7 mouse cellular contexts compared by ENCODE assay signal in the genomic region with DNA sequence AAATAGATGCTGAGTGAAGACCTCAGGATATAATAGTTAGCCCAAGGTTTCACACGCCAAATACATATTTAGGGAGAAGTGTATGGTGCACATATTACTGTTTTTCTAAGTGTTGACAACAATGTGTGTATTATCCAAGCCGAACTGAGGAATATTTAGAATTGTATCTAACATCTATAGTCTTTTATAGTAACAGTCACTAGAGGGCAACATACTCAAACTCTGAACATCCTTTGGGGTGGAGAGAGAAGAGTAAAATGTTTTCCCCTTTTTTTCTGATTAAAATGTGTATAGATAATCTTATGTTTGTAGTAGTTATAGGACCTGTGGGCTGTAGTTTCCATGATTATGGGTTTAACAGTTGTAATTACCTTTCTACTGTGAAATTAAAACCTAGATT.
DNase-seq lines count a peak whose midpoint lies in the region; ATAC-seq and TF ChIP-seq lines count a peak whose summit lies in the region.

No protein-coding gene starts in this region.

- H3K9ac ChIP-seq in embryonic facial prominence, embryonic 14.5 days (ENCODE audit: low read depth, low read length), result no peak overlapping the region
- H3K9ac ChIP-seq in midbrain, embryonic 15.5 days, result no peak overlapping the region

- H3K27ac ChIP-seq in left cerebral cortex, adult 2 months, result no peak overlapping the region
- H3K27ac ChIP-seq in embryonic facial prominence, embryonic 14.5 days (replicated peaks; ENCODE audit: low read depth, low read length), result no peak overlapping the region
- no peak overlapping the region for H3K27ac ChIP-seq in midbrain, embryonic 15.5 days

- H3K4me2 ChIP-seq in embryonic facial prominence, embryonic 14.5 days (ENCODE audit: low read depth, low read length), result no peak overlapping the region
- no peak overlapping the region for H3K4me2 ChIP-seq in midbrain, embryonic 15.5 days

- peak; percentile 37; the same call in 1 of the 2 replicates for ATAC-seq in embryonic facial prominence, embryonic 14.5 days (ENCODE audit: low read depth)
- peak; percentile 51 for ATAC-seq in midbrain, embryonic 15.5 days (replicated peaks)

- 26% methylated on average over 2 of the region's 2 CpGs for WGBS in embryonic facial prominence, embryonic 14.5 days
- 36% methylated on average over 2 of the region's 2 CpGs for WGBS in midbrain, embryonic 15.5 days

- H3K4me1 ChIP-seq in embryonic facial prominence, embryonic 14.5 days (ENCODE audit: control insufficient read depth, insufficient read depth, low read length), result no peaks in the 10 kb centered on the region
- H3K4me1 ChIP-seq in midbrain, embryonic 15.5 days, result 0 out of 2 replicates have a peak, but pooled peaks cover 7% of the 10 kb centered on the region

- DNase-seq in left cerebral cortex, adult 2 months (ENCODE audit: extremely low spot score in 1 of 2, low spot score in 2 of 2), result no peak
- no peak for DNase-seq in left cerebral cortex, adult 18-20 months (ENCODE audit: low spot score in 2 of 2)
- peak; percentile 28 for DNase-seq in NIH3T3 (ENCODE audit: low read depth)
- peak; percentile 60 for DNase-seq in embryonic facial prominence, embryonic 14.5 days (ENCODE audit: low spot score)
- DNase-seq in urinary bladder, postnatal 14 days (ENCODE audit: low spot score), result no peak
- DNase-seq in adrenal gland, postnatal 4 days (ENCODE audit: low spot score in 2 of 2), result no peak

- intact Hi-C loops in left cerebral cortex, adult 2 months (cut with DNase I), result loop anchor here (2.0 to 10.0 kb wide), 3 partner anchors 217 to 769 kb away; a partner anchor contains a TSS

- peak; percentile 71 for TF ChIP-seq CTCF in left cerebral cortex, adult 2 months (IDR thresholded peaks at IDR 0.05)

- no peaks in the 10 kb centered on the region for H3K9me3 ChIP-seq in embryonic facial prominence, embryonic 14.5 days (ENCODE audit: control insufficient read depth, low read length)
- no peaks in the 10 kb centered on the region for H3K9me3 ChIP-seq in midbrain, embryonic 15.5 days

- no peak overlapping the region for H3K4me3 ChIP-seq in left cerebral cortex, adult 2 months
- no peak overlapping the region for H3K4me3 ChIP-seq in embryonic facial prominence, embryonic 14.5 days (ENCODE audit: low read depth, low read length)
- no peak overlapping the region for H3K4me3 ChIP-seq in midbrain, embryonic 15.5 days

- peaks cover 3% of the 10 kb centered on the region; the same call in 1 of the 2 replicates for H3K27me3 ChIP-seq in embryonic facial prominence, embryonic 14.5 days (replicated peaks; ENCODE audit: control insufficient read depth, insufficient read depth, low read length)
- no peaks in the 10 kb centered on the region for H3K27me3 ChIP-seq in midbrain, embryonic 15.5 days (replicated peaks)

- no peaks in the 10 kb centered on the region for H3K36me3 ChIP-seq in embryonic facial prominence, embryonic 14.5 days (ENCODE audit: control insufficient read depth, insufficient read depth, low read length)
- no peaks in the 10 kb centered on the region for H3K36me3 ChIP-seq in midbrain, embryonic 15.5 days (replicated peaks)

Comparison
In these comparisons a context has a peak if more than half of its experiments do, and no peak if none do; other contexts are left out.
1. DNase-seq: peak in NIH3T3 (single experiment) and embryonic facial prominence, embryonic 14.5 days (single experiment); none in left cerebral cortex, adult 2 months (0 of 2), left cerebral cortex, adult 18-20 months (0 of 2), urinary bladder, postnatal 14 days (single experiment) and adrenal gland, postnatal 4 days (0 of 2).